Mouse (Mus musculus): ENCODE measurements at regions not wholly inside any gene's neighbourhood (a gene's known extent, or its start where the extent isn't known, plus 50 kb on each side); places are given as distances from the start of the nearest gene placed in this dataset.

DNA sequence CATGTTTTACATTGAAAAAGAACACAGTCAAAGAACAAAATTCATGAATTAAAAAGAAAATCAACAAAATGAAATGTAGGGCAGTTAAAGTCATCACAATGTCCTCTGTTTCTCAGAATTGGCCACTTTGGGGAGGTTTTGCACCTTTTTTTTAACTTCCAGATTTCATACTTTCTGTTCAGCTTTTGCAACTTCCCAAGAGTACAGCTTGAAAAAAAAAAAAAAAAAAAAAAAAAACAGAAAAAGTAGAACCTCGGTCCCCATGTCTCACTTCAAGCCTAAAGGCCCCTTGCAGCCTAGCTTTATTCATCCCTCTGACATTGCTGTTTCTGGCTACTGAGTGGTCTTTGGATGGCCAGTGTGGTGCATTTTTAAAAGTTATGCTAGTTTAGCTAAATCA, 231.9 kb downstream of the Gsdmc2 start:
- Histone ChIP-seq H3K27me3 (ENCODE audit: control insufficient read depth, insufficient read depth, low read depth, low read length) (no peaks in the 10 kb centered on the region), H3K4me2 (ENCODE audit: low read depth, low read length) (no peak overlapping the region), H3K27ac (ENCODE audit: low read length) (no peak overlapping the region), H3K4me1 (ENCODE audit: control insufficient read depth, low read depth, low read length) (no peaks in the 10 kb centered on the region), H3K36me3 (ENCODE audit: control insufficient read depth, insufficient read depth) (no peaks in the 10 kb centered on the region), H3K9ac (ENCODE audit: low read depth, low read length) (no peak overlapping the region), H3K4me3 (ENCODE audit: low read depth, low read length) (no peak overlapping the region), H3K9me3 (replicated peaks; ENCODE audit: control insufficient read depth, low read length) (no peaks in the 10 kb centered on the region)
- 25% methylated on average over 1 of the region's 1 CpGs for WGBS (ENCODE audit: insufficient replicate concordance)
- ATAC-seq (ENCODE audit: low read depth), result no peak

DNA sequence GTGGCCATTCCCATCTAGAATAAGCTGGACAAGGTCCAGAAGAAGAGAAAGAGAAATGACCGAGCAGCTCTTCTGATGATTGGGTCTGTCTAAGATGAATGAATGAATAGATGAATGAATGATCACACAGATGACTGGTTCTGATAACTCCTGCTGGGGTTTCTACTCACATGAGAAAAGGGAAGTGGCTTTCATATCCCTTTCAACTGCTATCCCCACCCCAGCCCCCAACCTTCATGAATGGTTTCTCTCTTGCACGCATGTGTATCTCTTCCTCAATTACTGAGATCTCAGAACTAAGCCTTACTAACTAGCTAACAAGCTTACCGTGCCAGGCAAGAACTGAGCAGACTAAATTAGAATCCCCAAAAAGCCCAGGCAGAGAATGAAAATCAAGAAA, 233.8 kb downstream of the Gsdmc2 start:
- no peaks in the 10 kb centered on the region for H3K9me3 ChIP-seq (replicated peaks; ENCODE audit: control insufficient read depth, low read length)
- no peaks in the 10 kb centered on the region for H3K27me3 ChIP-seq (ENCODE audit: control insufficient read depth, insufficient read depth, low read depth, low read length)
- H3K9ac ChIP-seq (ENCODE audit: low read depth, low read length), result no peak overlapping the region
- no peaks in the 10 kb centered on the region for H3K4me1 ChIP-seq (ENCODE audit: control insufficient read depth, low read depth, low read length)
- no peak overlapping the region for H3K27ac ChIP-seq (ENCODE audit: low read length)
- WGBS (ENCODE audit: insufficient replicate concordance), result 20% methylated on average over 3 of the region's 3 CpGs
- H3K4me3 ChIP-seq (ENCODE audit: low read depth, low read length), result no peak overlapping the region
- no peak overlapping the region for H3K4me2 ChIP-seq (ENCODE audit: low read depth, low read length)
- no peaks in the 10 kb centered on the region for H3K36me3 ChIP-seq (ENCODE audit: control insufficient read depth, insufficient read depth)
- no peak for ATAC-seq (ENCODE audit: low read depth)

DNA sequence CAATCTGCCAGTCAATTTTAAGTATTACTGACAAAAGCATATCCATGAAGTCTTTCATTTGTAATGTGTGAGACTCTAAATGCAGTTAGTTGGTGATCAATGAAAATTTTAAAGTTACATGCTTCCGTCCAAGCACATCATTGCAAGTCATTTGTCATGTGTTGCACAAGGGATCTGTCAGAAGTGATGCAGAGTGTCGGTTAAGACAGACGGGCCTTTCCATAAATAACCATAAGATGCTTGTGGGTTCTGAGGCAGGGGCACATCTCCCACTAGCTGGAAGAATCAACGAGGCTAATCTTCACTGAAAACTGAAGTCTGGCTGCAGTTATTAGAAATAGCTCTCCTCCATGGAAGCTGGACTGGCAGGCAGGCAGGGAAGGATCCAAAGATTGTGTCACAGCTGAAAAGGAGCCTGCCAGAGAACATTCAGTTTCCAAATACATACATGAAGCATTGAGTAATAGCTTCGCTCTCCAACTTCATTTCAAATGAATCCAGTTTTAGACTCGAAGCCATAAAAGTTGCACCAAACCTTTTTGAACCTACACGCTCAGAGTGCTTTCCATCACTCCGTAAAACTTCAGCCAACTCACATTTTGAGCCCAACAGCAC, 241.8 kb downstream of the Gsdmc2 start:
- H3K4me2 ChIP-seq (ENCODE audit: low read depth, low read length), result no peak overlapping the region
- no peaks in the 10 kb centered on the region for H3K4me1 ChIP-seq (ENCODE audit: control insufficient read depth, low read depth, low read length)
- no peaks in the 10 kb centered on the region for H3K36me3 ChIP-seq (ENCODE audit: control insufficient read depth, insufficient read depth)
- H3K9me3 ChIP-seq (replicated peaks; ENCODE audit: control insufficient read depth, low read length), result no peaks in the 10 kb centered on the region
- no peak overlapping the region for H3K9ac ChIP-seq (ENCODE audit: low read depth, low read length)
- no peaks in the 10 kb centered on the region for H3K27me3 ChIP-seq (ENCODE audit: control insufficient read depth, insufficient read depth, low read depth, low read length)
- H3K27ac ChIP-seq (ENCODE audit: low read length), result no peak overlapping the region
- no peak overlapping the region for H3K4me3 ChIP-seq (ENCODE audit: low read depth, low read length)
- no peak for ATAC-seq (ENCODE audit: low read depth)
- WGBS (ENCODE audit: insufficient replicate concordance), result 49% methylated on average over 8 of the region's 8 CpGs

DNA sequence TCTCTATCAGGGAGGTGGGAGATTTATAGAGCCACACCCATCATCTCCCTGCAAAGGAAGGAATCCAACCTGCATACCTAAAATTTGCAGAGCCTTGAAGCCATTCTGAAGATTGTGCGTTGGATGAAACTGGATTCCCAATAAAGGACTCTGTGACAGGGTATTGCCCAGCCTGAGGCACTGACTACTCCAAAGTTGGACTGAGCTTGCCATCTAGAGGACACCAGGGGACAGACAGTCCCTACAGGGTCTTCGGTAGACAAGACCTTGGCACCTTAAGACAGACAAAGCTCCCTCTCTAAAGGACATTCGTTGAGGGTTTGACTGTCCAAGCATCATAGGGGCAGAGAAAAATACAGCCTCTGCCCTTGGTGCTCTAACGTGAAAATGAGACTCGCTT, 243.4 kb downstream of the Gsdmc2 start:
- Histone ChIP-seq H3K4me2 (ENCODE audit: low read depth, low read length) (no peak overlapping the region), H3K4me3 (ENCODE audit: low read depth, low read length) (no peak overlapping the region), H3K27me3 (ENCODE audit: control insufficient read depth, insufficient read depth, low read depth, low read length) (no peaks in the 10 kb centered on the region), H3K36me3 (ENCODE audit: control insufficient read depth, insufficient read depth) (no peaks in the 10 kb centered on the region), H3K4me1 (ENCODE audit: control insufficient read depth, low read depth, low read length) (no peaks in the 10 kb centered on the region), H3K27ac (ENCODE audit: low read length) (no peak overlapping the region), H3K9me3 (replicated peaks; ENCODE audit: control insufficient read depth, low read length) (no peaks in the 10 kb centered on the region), H3K9ac (ENCODE audit: low read depth, low read length) (no peak overlapping the region)
- 26% methylated on average over 5 of the region's 5 CpGs for WGBS (ENCODE audit: insufficient replicate concordance)
- ATAC-seq (ENCODE audit: low read depth), result peak; percentile 43; the same call in 1 of the 2 replicates

DNA sequence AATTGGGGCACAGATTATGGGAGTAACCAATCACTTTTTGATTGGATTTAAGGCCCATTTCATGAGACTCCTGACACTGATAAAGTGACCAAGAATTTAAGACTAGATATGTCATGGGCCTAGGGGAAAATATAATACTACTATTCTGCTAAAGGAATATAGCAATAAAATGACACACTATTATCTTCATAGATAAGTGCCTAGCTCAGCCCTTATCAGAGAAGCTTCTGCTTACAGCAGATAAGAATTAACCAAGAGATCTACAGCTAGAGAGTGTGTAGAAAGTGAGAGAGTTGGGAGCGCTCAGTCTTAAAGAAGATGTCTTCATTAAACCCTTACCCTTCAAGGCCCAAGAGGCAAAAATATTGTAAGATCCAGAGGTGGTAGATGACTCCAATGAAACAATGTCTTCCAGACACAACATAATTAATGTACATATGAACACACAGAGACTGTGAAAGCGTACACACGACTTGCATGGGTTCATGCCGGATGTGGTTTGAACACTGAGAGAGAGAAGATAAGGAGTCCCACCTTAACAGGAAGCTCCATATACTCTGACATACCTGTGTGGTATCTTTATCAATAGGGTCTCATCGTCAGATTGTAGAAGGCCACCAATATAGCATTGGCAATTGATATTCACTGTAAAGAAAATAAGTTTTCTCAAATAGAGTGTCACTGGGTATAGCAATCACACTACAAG, 252.1 kb downstream of the Gsdmc2 start:
- no peak overlapping the region for H3K27ac ChIP-seq (ENCODE audit: low read length)
- no peak overlapping the region for H3K4me3 ChIP-seq (ENCODE audit: low read depth, low read length)
- no peaks in the 10 kb centered on the region for H3K9me3 ChIP-seq (replicated peaks; ENCODE audit: control insufficient read depth, low read length)
- no peaks in the 10 kb centered on the region for H3K36me3 ChIP-seq (ENCODE audit: control insufficient read depth, insufficient read depth)
- H3K9ac ChIP-seq (ENCODE audit: low read depth, low read length), result no peak overlapping the region
- no peaks in the 10 kb centered on the region for H3K4me1 ChIP-seq (ENCODE audit: control insufficient read depth, low read depth, low read length)
- no peak for ATAC-seq (ENCODE audit: low read depth)
- 40% methylated on average over 5 of the region's 5 CpGs for WGBS (ENCODE audit: insufficient replicate concordance)
- no peaks in the 10 kb centered on the region for H3K27me3 ChIP-seq (ENCODE audit: control insufficient read depth, insufficient read depth, low read depth, low read length)
- H3K4me2 ChIP-seq (ENCODE audit: low read depth, low read length), result no peak overlapping the region

DNA sequence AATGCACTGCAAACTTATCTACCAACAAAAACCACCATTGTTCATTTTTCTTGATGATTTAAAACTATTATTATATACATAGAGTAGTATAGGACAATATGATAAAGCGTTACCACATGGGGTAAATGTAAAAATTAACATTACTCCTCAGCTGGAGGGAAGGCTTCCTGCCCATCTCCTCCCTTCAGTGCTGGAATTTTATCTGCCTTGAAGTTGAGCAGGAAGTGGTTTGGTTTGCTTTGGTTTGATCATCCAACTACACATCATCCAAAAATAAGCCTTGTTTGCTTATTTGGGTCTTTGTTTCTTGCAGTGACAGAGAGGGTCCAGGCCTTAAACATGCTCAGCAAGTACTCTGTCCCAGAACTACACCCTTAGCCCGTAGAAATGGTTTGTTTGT, 285.7 kb downstream of the Gsdmc2 start:
- H3K9ac ChIP-seq (ENCODE audit: low read depth, low read length), result no peak overlapping the region
- H3K9me3 ChIP-seq (replicated peaks; ENCODE audit: control insufficient read depth, low read length), result no peaks in the 10 kb centered on the region
- no peaks in the 10 kb centered on the region for H3K36me3 ChIP-seq (ENCODE audit: control insufficient read depth, insufficient read depth)
- ATAC-seq (ENCODE audit: low read depth), result no peak
- 44% methylated on average over 2 of the region's 2 CpGs for WGBS (ENCODE audit: insufficient replicate concordance)
- H3K27me3 ChIP-seq (ENCODE audit: control insufficient read depth, insufficient read depth, low read depth, low read length), result no peaks in the 10 kb centered on the region
- no peak overlapping the region for H3K4me2 ChIP-seq (ENCODE audit: low read depth, low read length)
- H3K4me3 ChIP-seq (ENCODE audit: low read depth, low read length), result no peak overlapping the region
- no peaks in the 10 kb centered on the region for H3K4me1 ChIP-seq (ENCODE audit: control insufficient read depth, low read depth, low read length)
- H3K27ac ChIP-seq (ENCODE audit: low read length), result no peak overlapping the region

DNA sequence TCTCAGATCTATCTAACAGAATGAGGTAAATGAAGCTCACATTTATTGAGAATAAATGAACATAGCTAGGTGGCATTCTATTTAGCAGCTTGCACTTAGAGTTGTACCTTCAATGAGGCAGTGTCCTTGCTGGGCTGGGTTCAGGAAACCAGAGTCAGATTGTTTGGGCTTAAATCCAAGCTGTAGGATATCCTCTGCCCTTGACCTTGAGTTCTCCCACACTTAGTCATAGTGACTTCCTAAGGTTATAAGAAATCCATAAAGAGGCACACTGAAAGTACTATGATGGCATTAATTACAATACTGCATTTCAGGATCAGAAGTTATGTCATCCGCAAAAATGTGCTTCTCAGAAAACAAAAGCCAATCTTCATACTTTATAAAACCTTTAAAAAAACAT, 286.3 kb downstream of the Gsdmc2 start:
- Histone ChIP-seq H3K36me3 (ENCODE audit: control insufficient read depth, insufficient read depth) (no peaks in the 10 kb centered on the region), H3K4me3 (ENCODE audit: low read depth, low read length) (no peak overlapping the region), H3K9me3 (replicated peaks; ENCODE audit: control insufficient read depth, low read length) (no peaks in the 10 kb centered on the region), H3K4me2 (ENCODE audit: low read depth, low read length) (no peak overlapping the region), H3K27ac (ENCODE audit: low read length) (no peak overlapping the region), H3K9ac (ENCODE audit: low read depth, low read length) (no peak overlapping the region), H3K4me1 (ENCODE audit: control insufficient read depth, low read depth, low read length) (no peaks in the 10 kb centered on the region), H3K27me3 (ENCODE audit: control insufficient read depth, insufficient read depth, low read depth, low read length) (no peaks in the 10 kb centered on the region)
- WGBS (ENCODE audit: insufficient replicate concordance), result 74% methylated on average over 1 of the region's 1 CpGs
- no peak for ATAC-seq (ENCODE audit: low read depth)

DNA sequence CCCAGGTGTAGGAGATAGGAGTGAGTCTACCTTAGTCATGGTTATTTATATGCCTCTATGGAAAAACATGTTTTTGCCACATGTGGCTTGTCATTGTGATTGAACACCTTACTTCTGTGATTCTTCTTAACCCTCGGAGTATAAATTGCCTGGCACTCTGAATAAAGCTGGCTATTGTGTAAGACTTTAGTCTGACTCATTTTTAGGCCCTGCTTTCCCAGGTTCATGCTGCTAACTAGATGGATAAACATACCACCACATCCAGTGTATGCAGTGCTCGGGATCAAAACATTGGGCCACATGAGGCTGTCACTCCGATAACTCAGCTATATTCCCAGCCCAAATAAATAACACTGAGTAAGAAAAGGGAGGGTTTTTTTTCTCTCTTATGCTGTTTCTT, 287.2 kb downstream of the Gsdmc2 start:
- Histone ChIP-seq H3K9me3 (replicated peaks; ENCODE audit: control insufficient read depth, low read length) (no peaks in the 10 kb centered on the region), H3K4me1 (ENCODE audit: control insufficient read depth, low read depth, low read length) (no peaks in the 10 kb centered on the region), H3K9ac (ENCODE audit: low read depth, low read length) (no peak overlapping the region), H3K36me3 (ENCODE audit: control insufficient read depth, insufficient read depth) (no peaks in the 10 kb centered on the region), H3K27ac (ENCODE audit: low read length) (no peak overlapping the region), H3K4me3 (ENCODE audit: low read depth, low read length) (no peak overlapping the region), H3K4me2 (ENCODE audit: low read depth, low read length) (no peak overlapping the region), H3K27me3 (ENCODE audit: control insufficient read depth, insufficient read depth, low read depth, low read length) (no peaks in the 10 kb centered on the region)
- ATAC-seq (ENCODE audit: low read depth), result no peak
- 61% methylated on average over 3 of the region's 3 CpGs for WGBS (ENCODE audit: insufficient replicate concordance)

DNA sequence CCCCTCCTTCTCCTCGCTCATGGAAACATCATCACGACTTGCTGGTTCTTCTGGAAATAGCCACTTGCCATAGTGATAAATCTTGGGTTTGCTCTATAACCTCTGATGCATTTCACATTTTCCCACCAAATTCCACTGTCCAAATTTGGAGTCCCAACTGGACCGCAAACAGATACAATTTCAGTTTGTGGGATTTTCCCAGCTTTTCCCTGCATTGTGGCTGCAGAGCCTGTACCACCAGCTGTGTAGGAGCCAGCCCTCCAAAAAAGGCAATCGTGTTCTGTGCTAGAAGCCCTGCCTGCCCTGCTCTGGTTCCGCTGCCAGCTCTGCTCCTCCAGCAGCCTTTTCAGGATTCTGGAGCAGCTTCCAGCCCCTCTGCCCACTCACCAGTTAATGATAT, 291.4 kb downstream of the Gsdmc2 start:
- Histone ChIP-seq H3K9me3 (replicated peaks; ENCODE audit: control insufficient read depth, low read length) (no peaks in the 10 kb centered on the region), H3K4me2 (ENCODE audit: low read depth, low read length) (no peak overlapping the region), H3K4me3 (ENCODE audit: low read depth, low read length) (no peak overlapping the region), H3K27ac (ENCODE audit: low read length) (no peak overlapping the region), H3K4me1 (ENCODE audit: control insufficient read depth, low read depth, low read length) (no peaks in the 10 kb centered on the region), H3K27me3 (ENCODE audit: control insufficient read depth, insufficient read depth, low read depth, low read length) (no peaks in the 10 kb centered on the region), H3K9ac (ENCODE audit: low read depth, low read length) (no peak overlapping the region), H3K36me3 (ENCODE audit: control insufficient read depth, insufficient read depth) (no peaks in the 10 kb centered on the region)
- 63% methylated on average over 5 of the region's 5 CpGs for WGBS (ENCODE audit: insufficient replicate concordance)
- no peak for ATAC-seq (ENCODE audit: low read depth)
